Mouse (Mus musculus) layer of hippocampus, adult 18-20 months (tissue): ENCODE measurements around the gene Pex5. TPM values are rescaled to one million over a fixed set of nuclear protein-coding genes. Genes with fewer than 3 reads are reported as not detected.
"Not testable (repeated sequence)": the region's sequence is repeated elsewhere in the genome, so short reads cannot be mapped to it uniquely, and the experiment has no call there.

Experiments
- DNase-seq, 2 experiments: peaks; one replicate each; pipeline ENCODE4 v3.0.0; 2022; ENCODE audit warnings: low spot score in 2 of 2
- total RNA-seq, 2 experiments: library from RNA; stranded (reverse); gene quantifications; 2 replicates each; pipeline ENCODE4 v1.2.3; 2021

Gene Pex5
- total RNA-seq, 2 experiments from 2014 or later: 54.2 to 57.3 TPM

DNA sequence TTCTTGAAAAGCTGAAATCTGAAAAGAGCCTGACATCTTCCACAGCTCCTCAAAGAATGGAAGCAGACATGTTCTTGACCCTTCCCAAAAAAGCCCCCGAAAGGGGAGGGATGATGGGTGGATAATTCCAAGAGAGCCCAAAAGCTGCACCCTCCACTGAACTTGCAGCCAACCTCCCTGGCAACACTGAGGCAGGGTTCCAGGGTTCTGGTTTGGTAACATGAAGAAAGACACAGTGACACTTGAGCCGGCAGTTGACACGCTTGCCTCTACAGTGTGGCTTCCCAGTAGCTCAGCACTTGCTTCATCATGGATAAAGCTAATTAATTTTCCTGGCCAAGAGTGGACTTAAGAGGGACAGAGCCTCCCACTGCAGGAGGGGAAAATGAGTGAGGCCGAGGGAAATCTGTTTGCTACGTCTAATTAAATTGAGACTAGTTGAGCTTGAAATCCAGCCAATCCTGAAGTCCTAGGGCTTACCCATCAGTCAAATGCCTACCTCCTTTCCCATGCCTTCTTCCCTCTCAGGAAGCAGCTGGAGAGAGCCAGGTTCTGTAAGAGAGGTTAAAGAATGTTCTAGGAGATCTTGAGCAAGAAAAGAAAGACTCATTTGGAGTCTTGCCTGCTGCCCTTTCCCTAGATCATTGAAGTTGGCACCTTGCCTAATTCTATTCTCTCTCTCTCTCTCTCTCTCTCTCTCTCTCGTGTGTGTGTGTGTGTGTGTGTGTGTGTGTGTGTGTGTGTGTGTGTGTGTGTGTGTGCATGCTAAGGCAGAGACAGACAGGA, 13.1 kb upstream of the Pex5 start:
- DNase-seq: no peak

DNA sequence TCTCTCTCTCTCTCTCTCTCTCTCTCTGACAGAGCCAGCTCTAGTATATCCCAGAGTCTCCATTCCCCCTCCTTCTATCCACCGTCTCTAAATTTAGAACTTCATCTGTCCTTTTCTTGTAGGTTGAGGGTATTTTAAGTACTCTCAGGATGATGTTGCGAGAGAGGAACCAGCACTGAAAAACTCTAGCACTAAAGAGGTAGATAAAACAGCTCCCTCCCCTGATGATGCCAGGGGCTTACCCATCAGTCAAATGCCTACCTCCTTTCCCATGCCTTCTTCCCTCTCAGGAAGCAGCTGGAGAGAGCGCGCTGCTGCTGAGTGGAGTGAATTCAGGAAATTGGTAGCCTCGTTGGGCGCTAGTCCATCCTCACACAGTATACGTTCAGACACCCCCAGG, 12.4 kb upstream of the Pex5 start:
- DNase-seq: no peak

DNA sequence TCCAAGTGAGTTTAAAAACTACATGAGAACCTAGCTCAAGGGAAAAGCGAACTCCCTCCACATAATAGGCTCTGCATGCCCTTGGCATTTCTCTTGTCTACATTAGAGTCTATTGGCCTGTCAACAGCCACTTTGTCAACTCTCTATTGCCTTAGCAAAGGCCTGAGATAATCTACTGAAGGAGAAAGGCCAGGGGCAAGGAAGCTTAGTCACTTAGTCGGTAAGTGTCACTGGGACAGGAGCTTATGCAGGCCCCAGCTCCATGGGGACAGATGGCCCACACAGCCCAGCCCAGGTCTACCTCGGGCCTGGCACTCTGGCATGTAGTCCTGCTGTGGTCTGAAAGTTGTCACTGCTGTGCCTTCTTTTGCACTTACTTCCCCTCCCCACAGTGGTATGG, 11.7 kb upstream of the Pex5 start:
- no peak for DNase-seq

- no peak for DNase-seq
These were observed 10.7 kb upstream of the Pex5 start for GRCm38 (mm10) chr6:124425523-124425922.

GRCm38 (mm10) chr6:124425042-124425441, 10.2 kb upstream of the Pex5 start:
- not testable (repeated sequence) for DNase-seq

DNA sequence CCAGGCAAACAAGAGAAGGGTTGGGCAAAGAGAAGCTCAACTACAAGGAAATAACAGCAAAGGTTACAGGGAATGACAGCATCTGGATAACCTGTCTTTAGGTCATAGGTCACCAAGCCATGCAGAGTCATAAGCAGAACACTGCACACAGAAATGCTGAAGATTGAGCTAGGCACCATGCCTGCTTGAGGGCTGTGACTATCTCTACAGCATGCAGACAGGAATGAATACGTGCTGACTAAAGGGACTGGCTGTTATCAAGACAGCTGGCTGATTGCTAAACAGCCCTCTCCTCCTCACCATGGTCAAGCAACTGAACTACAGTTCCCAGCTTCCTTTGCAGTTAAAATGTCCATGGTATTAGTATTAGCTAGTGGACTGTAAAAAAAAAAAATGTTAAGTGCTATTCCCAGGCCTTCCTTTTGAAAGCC, 9.2 kb upstream of the Pex5 start:
- no peak for DNase-seq

- no peak for DNase-seq
These were observed 3.8 kb upstream of the Pex5 start for GRCm38 (mm10) chr6:124418686-124419085.

DNA sequence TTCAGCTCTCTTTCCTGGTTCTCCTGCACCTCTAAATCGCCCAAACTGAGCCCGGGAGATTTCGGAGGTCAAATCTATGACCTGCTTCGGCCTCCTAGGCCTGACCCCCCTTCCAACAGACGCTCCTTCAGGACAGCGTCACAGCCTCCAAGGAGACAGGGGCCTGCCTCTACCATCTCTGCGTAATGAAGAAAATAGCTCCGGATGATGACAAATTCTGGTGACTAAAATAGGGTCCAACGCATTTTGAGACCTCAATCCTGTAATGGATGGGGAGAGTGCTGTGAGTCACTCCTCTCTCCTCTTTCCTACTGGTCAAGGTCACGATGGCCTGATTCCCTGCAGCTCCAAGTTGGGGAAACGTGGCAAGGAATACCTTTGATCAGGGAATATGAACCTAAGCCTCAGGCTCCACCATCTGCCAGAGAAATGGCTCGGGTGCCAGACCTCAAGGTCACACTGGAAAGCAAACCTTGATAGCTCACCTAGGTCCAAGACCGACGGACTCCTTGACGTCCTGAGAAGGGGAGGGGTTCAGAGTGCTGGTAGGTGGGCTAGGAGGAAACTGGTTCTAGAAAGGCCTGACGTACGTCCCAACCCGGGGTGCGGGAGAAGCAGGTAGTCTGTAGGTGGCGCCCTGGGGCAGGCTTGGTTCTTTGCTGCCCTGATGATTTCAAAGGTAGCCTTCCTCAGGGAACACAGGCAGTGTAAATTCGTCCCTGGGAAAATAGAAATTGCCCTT, 651 bp upstream of the Pex5 start:
- DNase-seq: peak; percentile 82 to 93

GRCm38 (mm10) chr6:124414150-124414926, 529 bp downstream of the Pex5 start:
- peak; percentile 23 to 48 for DNase-seq

GRCm38 (mm10) chr6:124413770-124414149, 1.1 kb downstream of the Pex5 start:
- no peak for DNase-seq

- no peak for DNase-seq
These were observed 6.5 kb downstream of the Pex5 start for GRCm38 (mm10) chr6:124408355-124408754.

DNA sequence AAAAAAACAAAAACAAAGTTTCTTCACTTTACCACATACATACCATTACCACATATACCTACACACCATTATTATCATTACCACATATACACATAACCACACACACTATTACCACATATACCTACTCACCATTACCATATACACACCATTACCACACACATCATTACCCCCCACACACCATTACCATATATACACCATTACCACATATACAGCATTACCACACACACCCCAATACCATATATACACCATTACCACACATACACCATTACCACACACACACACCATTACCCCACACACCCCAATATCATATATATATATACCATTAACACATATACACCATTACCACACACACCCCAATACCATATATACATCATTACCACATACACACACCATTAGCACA, 7.7 kb downstream of the Pex5 start:
- DNase-seq: no peak

GRCm38 (mm10) chr6:124406326-124406725, 8.5 kb downstream of the Pex5 start:
- DNase-seq: no peak

DNA sequence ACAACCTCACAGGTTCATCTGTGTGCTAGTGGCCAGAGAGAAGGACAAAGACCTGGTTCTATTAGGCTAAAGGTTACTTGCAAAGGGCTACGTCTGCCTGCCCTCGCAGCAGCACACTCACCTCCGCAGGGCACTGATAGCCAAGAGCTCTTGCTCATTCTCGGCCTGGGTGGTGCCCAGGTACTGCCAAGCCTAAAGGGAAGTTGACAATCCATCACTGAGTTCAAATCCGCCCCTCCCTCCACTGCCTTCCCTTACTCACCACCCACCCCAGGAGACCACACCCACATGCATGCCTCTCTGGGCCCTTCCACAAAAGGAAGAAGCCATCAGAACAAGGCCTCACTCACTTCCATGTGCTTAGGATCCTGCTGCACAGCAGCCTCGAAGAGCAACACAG, 15.1 kb downstream of the Pex5 start:
- DNase-seq: no peak

DNA sequence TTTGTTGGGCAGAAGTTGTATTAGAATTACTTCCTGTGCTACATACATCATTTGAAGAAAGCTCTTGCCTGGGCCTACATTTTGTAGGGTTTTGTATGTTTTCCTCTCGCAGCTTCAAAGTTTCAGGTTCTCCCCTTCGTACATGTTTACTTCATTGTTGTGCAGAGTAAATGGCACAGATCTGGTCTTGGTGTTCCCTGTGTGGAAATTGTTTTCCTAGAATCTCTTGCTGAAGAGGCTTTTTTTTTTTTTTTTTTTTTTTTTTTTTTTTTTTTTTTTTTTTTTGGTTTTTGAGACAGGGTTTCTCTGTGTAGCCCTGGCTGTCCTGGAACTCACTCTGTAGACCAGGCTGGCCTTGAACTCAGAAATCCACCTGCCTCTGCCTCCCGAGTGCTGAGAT, 19.9 kb downstream of the Pex5 start:
- DNase-seq: not testable (repeated sequence)

DNA sequence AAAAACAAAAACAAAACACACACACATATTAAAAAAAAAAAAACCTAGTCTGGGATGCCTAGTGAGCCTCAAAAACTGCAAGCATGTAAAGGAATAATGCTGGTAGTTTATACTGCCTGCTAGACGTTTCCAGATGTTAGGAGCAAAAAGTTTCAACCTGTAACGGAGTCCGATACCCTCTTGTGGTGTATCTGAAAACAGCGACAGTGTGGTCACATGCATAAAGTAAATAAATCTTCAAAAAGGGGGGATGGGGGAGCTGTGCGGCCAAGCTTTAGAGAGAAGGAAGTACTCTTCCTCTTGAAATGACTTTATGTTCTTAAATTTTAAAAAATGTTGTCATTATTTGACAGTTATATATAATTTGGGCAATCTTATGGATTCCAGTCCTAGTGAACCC, 34.7 kb downstream of the Pex5 start:
- no peak for DNase-seq

DNA sequence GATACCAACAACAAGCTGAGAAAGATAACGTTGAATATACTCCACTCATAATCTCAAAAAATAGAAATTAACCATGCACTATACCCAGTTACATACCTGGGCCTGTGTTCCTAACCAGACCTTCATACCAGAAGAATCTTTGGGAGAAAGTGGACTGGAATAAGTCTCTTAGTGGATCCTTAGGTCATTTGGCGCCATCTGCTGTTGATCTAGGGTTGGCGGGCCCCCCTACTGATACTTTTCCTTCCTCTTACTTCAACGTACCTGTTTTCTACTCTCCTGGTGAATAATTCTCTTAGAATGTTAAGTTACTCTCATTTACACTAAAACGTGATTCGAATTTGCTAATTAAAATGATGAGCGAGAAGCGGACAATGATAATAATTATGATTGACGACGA, 35.5 kb downstream of the Pex5 start:
- DNase-seq: peak in 1 of 2 experiments; percentile 75

GRCm38 (mm10) chr6:124377494-124378255, 37.2 kb downstream of the Pex5 start:
- no peak for DNase-seq

GRCm38 (mm10) chr6:124376311-124376710, 38.6 kb downstream of the Pex5 start:
- DNase-seq: no peak

GRCm38 (mm10) chr6:124375435-124375884, 39.4 kb downstream of the Pex5 start:
- no peak for DNase-seq

- DNase-seq: no peak
These were observed 40.2 kb downstream of the Pex5 start for GRCm38 (mm10) chr6:124374683-124375082.
